Mouse (Mus musculus): Measurements from ENCODE around the gene Apol9a.
A peak's percentile ranks its signal among the peaks of the same experiment; 100 is the strongest.
"Not testable (repeated sequence)": the region's sequence is repeated elsewhere in the genome, so short reads cannot be mapped to it uniquely, and the experiment has no call there.

The Apol9a gene

GRCm38 (mm10) chr15:77411035-77411434 lies at the start of gene Apol9a:
Gene Apol9a (minus strand): TSS chr15:77411135.
- not testable (repeated sequence) for DNase-seq (ENCODE audit: low spot score)

- DNase-seq (ENCODE audit: low spot score) = peak; percentile 1
Measured at GRCm38 (mm10) chr15:77449927-77450326, 39.0 kb upstream of the Apol9a start.

GRCm38 (mm10) chr15:77447392-77447791 lies 36.5 kb upstream of the Apol9a start, which contains the start of gene Apol7b:
Gene Apol7b (minus strand): TSS chr15:77447492.
- not testable (repeated sequence) for DNase-seq (ENCODE audit: low spot score)

GRCm38 (mm10) chr15:77445668-77446067 lies 34.7 kb upstream of the Apol9a start:
- not testable (repeated sequence) for DNase-seq (ENCODE audit: low spot score)

- DNase-seq (ENCODE audit: low spot score) = not testable (repeated sequence)
Measured at GRCm38 (mm10) chr15:77444746-77445145, 33.8 kb upstream of the Apol9a start.

GRCm38 (mm10) chr15:77428690-77429448 lies 17.9 kb upstream of the Apol9a start:
- DNase-seq (ENCODE audit: low spot score) = not testable (repeated sequence)

- DNase-seq (ENCODE audit: low spot score) = not testable (repeated sequence)
Measured at GRCm38 (mm10) chr15:77422925-77423324, 12.0 kb upstream of the Apol9a start.

GRCm38 (mm10) chr15:77419657-77420056 lies 8.7 kb upstream of the Apol9a start:
- not testable (repeated sequence) for DNase-seq (ENCODE audit: low spot score)

- DNase-seq (ENCODE audit: low spot score) = not testable (repeated sequence)
Measured at GRCm38 (mm10) chr15:77416655-77417333, 5.9 kb upstream of the Apol9a start.

- DNase-seq (ENCODE audit: low spot score) = not testable (repeated sequence)
Measured at GRCm38 (mm10) chr15:77415653-77416052, 4.7 kb upstream of the Apol9a start.

GRCm38 (mm10) chr15:77412695-77413094 lies 1.8 kb upstream of the Apol9a start:
- not testable (repeated sequence) for DNase-seq (ENCODE audit: low spot score)

- DNase-seq (ENCODE audit: low spot score) = peak; percentile 37
Measured at GRCm38 (mm10) chr15:77406370-77406769, 4.6 kb downstream of the Apol9a start.

GRCm38 (mm10) chr15:77399027-77399426 lies 11.9 kb downstream of the Apol9a start, which contains the start of gene Apol7a:
Gene Apol7a (minus strand): TSS chr15:77399110.
- DNase-seq (ENCODE audit: low spot score) = not testable (repeated sequence)

GRCm38 (mm10) chr15:77397450-77398132 lies 13.3 kb downstream of the Apol9a start:
- DNase-seq (ENCODE audit: low spot score) = not testable (repeated sequence)

GRCm38 (mm10) chr15:77393832-77394231 lies 17.1 kb downstream of the Apol9a start:
- not testable (repeated sequence) for DNase-seq (ENCODE audit: low spot score)

GRCm38 (mm10) chr15:77387462-77387861 lies 23.5 kb downstream of the Apol9a start:
- no peak for DNase-seq (ENCODE audit: low spot score)

GRCm38 (mm10) chr15:77384340-77385030 lies 26.4 kb downstream of the Apol9a start:
- DNase-seq (ENCODE audit: low spot score) = no peak

- DNase-seq (ENCODE audit: low spot score) = no peak
Measured at GRCm38 (mm10) chr15:77382880-77383279, 28.1 kb downstream of the Apol9a start.

GRCm38 (mm10) chr15:77382271-77382850 lies 28.6 kb downstream of the Apol9a start:
- no peak for DNase-seq (ENCODE audit: low spot score)

- DNase-seq (ENCODE audit: low spot score) = no peak
Measured at GRCm38 (mm10) chr15:77381481-77381880, 29.5 kb downstream of the Apol9a start.

- DNase-seq (ENCODE audit: low spot score) = no peak
Measured at GRCm38 (mm10) chr15:77379921-77380320, 31.0 kb downstream of the Apol9a start.

Measured in lung, postnatal 25 days (tissue).